24 mouse cellular contexts compared by ENCODE assay signal in genomic region chr11:57836401-57836800, GRCm38 (mm10). TPM values are rescaled to one million over a fixed set of nuclear protein-coding genes. Genes with fewer than 3 reads are reported as not detected.
A peak's percentile ranks its signal among the peaks of the same experiment; 100 is the strongest.
DNase-seq lines count a peak whose midpoint lies in the region; ATAC-seq and TF ChIP-seq lines count a peak whose summit lies in the region.
"Had no signal": no experiment of that assay in that cellular context is flagged by ENCODE, and none has a peak within 500 bp of the region (broad histone marks: within the 10 kb centered on the region; RNA-seq: fewer than 3 reads in every experiment).

No protein-coding gene starts in this region.

- DNase-seq in forebrain, embryonic 10.5 days (ENCODE audit: extremely low spot score, low spot score): peak; percentile 31
- no peak for DNase-seq in heart, adult 2 months
- DNase-seq in retina, embryonic 14.5 days (ENCODE audit: low spot score): peak; percentile 7
- no peak for DNase-seq in retina, postnatal 1 day
- DNase-seq: adrenal gland, postnatal 14 days; cerebellum, adult 11 months; cerebellum, postnatal 10 days; lung, adult 2 months; right cerebral cortex, postnatal 14 days; thymus, postnatal 36 days had no signal

- H3K27me3 ChIP-seq in forebrain, embryonic 10.5 days (ENCODE audit: poor library complexity, severe bottlenecking): peaks cover 100% of the 10 kb centered on the region
- peaks cover 94% of the 10 kb centered on the region for H3K27me3 ChIP-seq in forebrain, embryonic 15.5 days
- peaks cover 76% of the 10 kb centered on the region for H3K27me3 ChIP-seq in heart, embryonic 16.5 days (ENCODE audit: control insufficient read depth, insufficient read depth, low read length)
- H3K27me3 ChIP-seq in heart, adult 2 months (ENCODE audit: control insufficient read depth, insufficient read depth, low read length): peaks cover 29% of the 10 kb centered on the region

- no peak for TF ChIP-seq EP300 in heart, adult 2 months (IDR thresholded peaks at IDR 0.05; ENCODE audit: insufficient read depth, low read depth, low read length)

- no peak overlapping the region for H3K9ac ChIP-seq in forebrain, embryonic 15.5 days (replicated peaks)
- no peak overlapping the region for H3K9ac ChIP-seq in heart, embryonic 16.5 days (ENCODE audit: low read length)
- H3K9ac ChIP-seq in heart, adult 2 months (ENCODE audit: low read depth, low read length): no peak overlapping the region
- H3K9ac ChIP-seq: embryonic facial prominence, embryonic 15.5 days; liver, embryonic 12.5 days; neural tube, embryonic 13.5 days had no signal

- H3K36me3 ChIP-seq in forebrain, embryonic 10.5 days (replicated peaks): no peaks in the 10 kb centered on the region
- no peaks in the 10 kb centered on the region for H3K36me3 ChIP-seq in forebrain, embryonic 15.5 days
- no peaks in the 10 kb centered on the region for H3K36me3 ChIP-seq in heart, embryonic 16.5 days (ENCODE audit: control insufficient read depth, insufficient read depth)
- no peaks in the 10 kb centered on the region for H3K36me3 ChIP-seq in heart, adult 2 months (ENCODE audit: control insufficient read depth, insufficient read depth, low read length)
- H3K36me3 ChIP-seq: embryonic facial prominence, embryonic 15.5 days; liver, embryonic 12.5 days; neural tube, embryonic 13.5 days had no signal

- no peak for TF ChIP-seq CTCF in heart, adult 2 months (IDR thresholded peaks at IDR 0.05)

- no peaks in the 10 kb centered on the region for H3K79me2 ChIP-seq in heart, adult 2 months (replicated peaks; ENCODE audit: control insufficient read depth, insufficient read depth, low read length)

- no peak for ATAC-seq in forebrain, embryonic 15.5 days (replicated peaks)
- ATAC-seq in heart, embryonic 16.5 days (replicated peaks; ENCODE audit: extremely low read depth, insufficient read depth, low FRiP score): no peak
- no peak for ATAC-seq in megakaryocyte-erythroid progenitor cell, adult 5-6 weeks (replicated peaks; ENCODE audit: low FRiP score, low TSS enrichment, poor library complexity, severe bottlenecking)
- ATAC-seq in cerebellum, adult (ENCODE audit: insufficient number of reproducible peaks, low FRiP score, low TSS enrichment): no peak
- ATAC-seq: activated CD4-positive, CD25-positive, alpha-beta regulatory T cell, adult 4 months; liver, embryonic 12.5 days had no signal

- no peaks in the 10 kb centered on the region for H3K9me3 ChIP-seq in forebrain, embryonic 10.5 days
- H3K9me3 ChIP-seq in forebrain, embryonic 15.5 days: no peaks in the 10 kb centered on the region
- H3K9me3 ChIP-seq in heart, embryonic 16.5 days (replicated peaks; ENCODE audit: control insufficient read depth, low read length): no peaks in the 10 kb centered on the region
- H3K9me3 ChIP-seq: embryonic facial prominence, embryonic 15.5 days; liver, embryonic 12.5 days; neural tube, embryonic 13.5 days had no signal

- H3K27ac ChIP-seq in forebrain, embryonic 10.5 days: no peak overlapping the region
- no peak overlapping the region for H3K27ac ChIP-seq in forebrain, embryonic 15.5 days (replicated peaks)
- no peak overlapping the region for H3K27ac ChIP-seq in heart, embryonic 16.5 days (ENCODE audit: low read length)
- H3K27ac ChIP-seq in heart, adult 2 months: no peak overlapping the region
- H3K27ac ChIP-seq: embryonic facial prominence, embryonic 15.5 days; liver, embryonic 12.5 days; neural tube, embryonic 13.5 days had no signal

- H3K4me1 ChIP-seq in forebrain, embryonic 10.5 days: peaks cover 51% of the 10 kb centered on the region
- peaks cover 11% of the 10 kb centered on the region; the same call in 1 of the 2 replicates for H3K4me1 ChIP-seq in forebrain, embryonic 15.5 days
- H3K4me1 ChIP-seq in heart, embryonic 16.5 days (ENCODE audit: control insufficient read depth, insufficient read depth, low read length): peaks cover 3% of the 10 kb centered on the region
- H3K4me1 ChIP-seq in heart, adult 2 months (ENCODE audit: control insufficient read depth, insufficient read depth, low read length): no peaks in the 10 kb centered on the region
- H3K4me1 ChIP-seq: liver, embryonic 12.5 days had no signal

- TF ChIP-seq POLR2A in heart, adult 2 months (IDR thresholded peaks at IDR 0.05; ENCODE audit: insufficient read depth, low read depth, low read length): no peak

- 1% methylated on average over 9 of the region's 9 CpGs for WGBS in forebrain, embryonic 10.5 days
- WGBS in forebrain, embryonic 15.5 days: 5% methylated on average over 9 of the region's 9 CpGs
- 24% methylated on average over 9 of the region's 9 CpGs for WGBS in heart, embryonic 16.5 days
- 32% methylated on average over 9 of the region's 9 CpGs for WGBS in heart, adult 2 months

- intact Hi-C loops in heart, adult 2 months (cut with DNase I): no loop called here

- no peak overlapping the region for H3K4me3 ChIP-seq in forebrain, embryonic 10.5 days
- H3K4me3 ChIP-seq in forebrain, embryonic 15.5 days: no peak overlapping the region
- no peak overlapping the region for H3K4me3 ChIP-seq in heart, embryonic 16.5 days (ENCODE audit: low read length)
- no peak overlapping the region for H3K4me3 ChIP-seq in heart, adult 2 months
- H3K4me3 ChIP-seq: liver, embryonic 12.5 days had no signal

- H3K4me2 ChIP-seq in forebrain, embryonic 15.5 days (replicated peaks): no peak overlapping the region
- peak overlapping the region; percentile 63; the same call in 1 of the 2 replicates for H3K4me2 ChIP-seq in heart, embryonic 16.5 days (ENCODE audit: low read depth, low read length)
- H3K4me2 ChIP-seq: liver, embryonic 12.5 days had no signal

RNA-seq across cellular contexts. Expression of gene Hand1, which starts 3.8 kb away (rescaled TPM):
- 0.14 TPM in 1 of 2 replicates, not detected in the other for polyA plus RNA-seq in forebrain, embryonic 10.5 days (2016; fragmentation: Nextera tagmentation; extraction: Ambion mirVana)
- not detected in 2 replicates for polyA plus RNA-seq in forebrain, embryonic 15.5 days (2015; fragmentation: Nextera tagmentation; extraction: Ambion mirVana)
- 7.9 and 9.7 TPM in 2 replicates for polyA plus RNA-seq in heart, embryonic 16.5 days (2015; fragmentation: Nextera tagmentation; extraction: Ambion mirVana)
- not detected for total RNA-seq in heart, adult 2 months (2021)
- not detected in 2 replicates for polyA plus RNA-seq in heart, adult 2 months (2012; rRNA removed)
- not detected in 2 replicates for total RNA-seq in megakaryocyte-erythroid progenitor cell, adult 5-6 weeks (2014; fragmentation: Nextera tagmentation)
- total RNA-seq in megakaryocyte-erythroid progenitor cell, adult 5-6 weeks (2017): not detected in 2 replicates
- total RNA-seq: gastrocnemius, adult 18-20 months; gastrocnemius, postnatal 4 days; layer of hippocampus, postnatal 14 days had no signal
- polyA plus RNA-seq: activated CD4-positive, CD25-positive, alpha-beta regulatory T cell, adult 4 months; brain, embryonic 14.5 days; hindbrain, embryonic 11.5 days; lung, adult 2 months; spleen, adult 2 months had no signal

RNA-seq across cellular contexts. Expression of gene Sap30l, which starts 35.0 kb away (rescaled TPM):
- polyA plus RNA-seq in forebrain, embryonic 10.5 days (2016; fragmentation: Nextera tagmentation; extraction: Ambion mirVana): 6.4 and 7.7 TPM in 2 replicates
- polyA plus RNA-seq in forebrain, embryonic 15.5 days (2015; fragmentation: Nextera tagmentation; extraction: Ambion mirVana): 10.3 and 11.8 TPM in 2 replicates
- 5.7 and 7.6 TPM in 2 replicates for polyA plus RNA-seq in heart, embryonic 16.5 days (2015; fragmentation: Nextera tagmentation; extraction: Ambion mirVana)
- 10 to 100 TPM; 43.2 to 49.2 TPM for total RNA-seq in heart, adult 2 months (2021)
- polyA plus RNA-seq in heart, adult 2 months (2012; rRNA removed): 18.8 and 21.2 TPM in 2 replicates
- 13.9 and 19.3 TPM in 2 replicates for total RNA-seq in megakaryocyte-erythroid progenitor cell, adult 5-6 weeks (2014; fragmentation: Nextera tagmentation)
- total RNA-seq in megakaryocyte-erythroid progenitor cell, adult 5-6 weeks (2017): 11.8 and 18.7 TPM in 2 replicates

Comparison
In these comparisons a context has a peak if more than half of its experiments do, and no peak if none do; other contexts are left out.
1. DNase-seq: peak in forebrain, embryonic 10.5 days (single experiment) and retina, embryonic 14.5 days (single experiment); none in heart, adult 2 months (0 of 2) and retina, postnatal 1 day (single experiment).